Mouse (Mus musculus) cortical plate, adult 2 months (tissue): ENCODE results near the gene Tldc2. TPM values are rescaled to one million over a fixed set of nuclear protein-coding genes. Genes with fewer than 3 reads are reported as not detected.

ENCODE experiments used
- H3K27ac ChIP-seq: fragments of 200-500 bp; 2 replicates; pipeline ENCODE4 v1.5.1; 2012; ENCODE audit warnings: low read length, control low read depth, inconsistent platforms; ENCODE audit not compliant: insufficient read depth
- H3K4me1 ChIP-seq: fragments of 200-500 bp; 2 replicates; pipeline ENCODE4 v1.6.1; 2011; ENCODE audit warnings: low read length; ENCODE audit not compliant: control insufficient read depth, insufficient read depth
- H3K4me3 ChIP-seq: fragments of 200-500 bp; 2 replicates; pipeline ENCODE4 v1.5.1; 2011; ENCODE audit warnings: mild to moderate bottlenecking, low read length, control low read depth; ENCODE audit not compliant: insufficient read depth
- CTCF ChIP-seq: fragments of 200-500 bp; IDR thresholded peaks from 2 replicates; pipeline ENCODE4 v1.5.1; 2011; ENCODE audit warnings: mild to moderate bottlenecking, control low read depth, low read length; ENCODE audit not compliant: insufficient read depth; ENCODE audit errors: extremely low read depth
- POLR2A ChIP-seq: fragments of 200-500 bp; IDR thresholded peaks from 2 replicates; pipeline ENCODE4 v1.6.1; 2011; ENCODE audit warnings: mild to moderate bottlenecking, low read length, control low read depth; ENCODE audit not compliant: insufficient read depth; ENCODE audit errors: extremely low read depth
- polyA plus RNA-seq: library from polyadenylated mRNA; depleted of rRNA; stranded (reverse); fragments of >200 nt; gene quantifications from 2 replicates; pipeline ENCODE4 v1.2.3, GENCODE M21; 2012

Tldc2 gene
- polyA plus RNA-seq, 1 experiment = not detected

DNA sequence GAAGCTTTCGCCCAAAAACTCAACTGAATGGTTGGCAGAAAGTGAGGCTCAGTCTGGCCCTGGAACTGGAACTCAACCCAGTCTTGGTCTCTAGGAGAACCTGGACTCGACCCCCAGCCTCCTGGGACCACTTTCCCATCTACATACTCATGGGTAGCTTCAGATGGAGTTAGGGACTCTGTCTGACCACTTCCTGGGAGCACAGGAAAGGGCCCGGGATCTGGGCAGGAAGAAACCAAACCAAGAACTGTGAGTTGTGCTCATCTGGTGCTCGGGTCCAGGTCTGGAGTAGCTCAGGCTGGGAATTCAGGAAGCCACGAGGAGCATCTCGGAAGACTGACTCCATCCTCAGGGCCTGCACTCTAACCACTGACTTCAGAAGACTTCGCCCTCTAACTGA, 10.3 kb upstream of the Tldc2 start:
- Histone ChIP-seq H3K4me1 (peaks cover 8% of the 10 kb centered on the region), H3K4me3 (no peak overlapping the region; the same call in 1 of the 2 replicates), H3K27ac (no peak overlapping the region)
- TF ChIP-seq POLR2A (no peak), CTCF (no peak)

DNA sequence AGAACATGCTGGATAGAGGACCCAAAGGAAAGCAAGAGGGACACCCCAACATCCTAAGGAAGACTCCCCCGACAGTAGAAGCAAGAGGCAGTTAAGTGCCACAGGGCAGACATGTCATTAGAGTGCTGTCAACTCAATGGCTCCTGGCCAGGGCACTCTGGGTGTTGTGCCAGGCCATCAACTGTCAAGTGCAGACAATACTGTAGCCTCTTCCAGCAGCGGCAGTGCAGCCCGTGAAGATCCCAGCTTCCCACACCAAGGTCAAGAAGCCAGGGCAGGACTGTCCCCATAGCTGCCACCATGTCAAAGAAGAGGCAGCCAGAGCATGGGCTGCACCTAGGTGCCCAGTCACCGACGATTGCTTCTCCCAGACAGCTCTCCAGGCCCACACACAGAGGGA, 9.7 kb upstream of the Tldc2 start:
- Histone ChIP-seq H3K27ac (peak overlapping the region; percentile 67; the same call in 1 of the 2 replicates), H3K4me3 (peak overlapping the region; percentile 37), H3K4me1 (peaks cover 8% of the 10 kb centered on the region)
- TF ChIP-seq POLR2A = no peak
- TF ChIP-seq CTCF = no peak

DNA sequence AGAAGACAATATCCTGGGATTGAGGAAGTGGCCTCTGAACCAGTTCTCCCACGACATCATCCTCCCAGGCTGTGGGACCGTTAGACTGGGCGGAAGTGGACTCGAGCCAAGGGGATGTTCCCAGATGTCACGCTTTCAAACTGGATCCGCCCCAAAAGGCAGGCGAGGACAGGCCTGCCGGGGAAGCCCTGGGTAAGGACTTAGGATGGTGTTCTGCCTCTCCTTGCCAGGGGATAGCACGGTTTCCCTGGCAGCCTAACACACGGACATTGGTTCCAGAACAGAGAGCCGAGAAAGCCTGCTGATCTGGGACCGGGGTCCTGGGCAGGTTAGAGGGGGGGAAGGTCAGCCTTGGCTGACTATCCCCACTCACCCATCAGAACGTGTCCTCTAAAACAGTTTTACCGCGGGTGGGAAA, 9.2 kb upstream of the Tldc2 start:
- H3K4me1 ChIP-seq = peaks cover 8% of the 10 kb centered on the region
- TF ChIP-seq POLR2A (no peak), CTCF (no peak)

DNA sequence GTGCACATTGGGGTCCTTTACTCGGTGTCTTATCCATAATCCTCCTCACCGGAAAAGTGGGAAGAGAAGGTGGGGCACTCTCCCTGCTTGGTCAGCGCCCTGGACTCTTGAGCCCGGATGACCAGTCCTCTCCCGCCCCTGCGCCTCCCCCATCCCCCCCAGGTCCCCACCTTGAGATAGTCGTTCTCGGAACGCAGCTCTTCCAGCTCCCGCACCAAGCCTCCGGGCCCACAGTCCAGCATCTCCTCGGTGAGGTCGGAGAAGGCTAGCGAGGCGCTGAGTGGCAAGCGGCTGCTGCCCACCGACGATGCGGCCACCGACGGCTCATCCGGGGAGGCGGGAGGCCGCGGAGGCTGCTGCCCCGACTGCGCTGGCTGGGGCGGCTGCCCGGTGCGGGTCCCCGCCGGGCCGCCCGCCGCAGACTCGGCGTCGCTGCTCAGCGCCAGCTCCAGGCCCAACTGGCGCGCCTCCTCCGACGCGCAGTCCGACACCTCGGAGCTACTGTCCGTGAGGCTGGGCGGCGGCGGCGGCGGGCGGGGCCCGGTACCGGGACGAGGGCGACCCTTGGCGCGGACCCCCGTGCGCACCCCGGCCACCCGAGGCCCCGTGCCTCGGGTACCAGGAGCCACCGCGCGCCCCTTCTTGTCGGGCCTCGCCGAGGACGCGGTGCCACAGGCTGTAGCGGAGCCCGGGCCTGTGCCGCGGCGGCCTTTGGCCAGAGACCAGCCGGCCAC, 8.6 kb upstream of the Tldc2 start:
- H3K4me1 ChIP-seq = peaks cover 8% of the 10 kb centered on the region
- TF ChIP-seq CTCF = no peak

More for the DNA sequence above, 9.2 kb upstream of the Tldc2 start:
- Histone ChIP-seq H3K4me3 (peak overlapping the region; percentile 37), H3K27ac (peak overlapping the region; percentile 67)

DNA sequence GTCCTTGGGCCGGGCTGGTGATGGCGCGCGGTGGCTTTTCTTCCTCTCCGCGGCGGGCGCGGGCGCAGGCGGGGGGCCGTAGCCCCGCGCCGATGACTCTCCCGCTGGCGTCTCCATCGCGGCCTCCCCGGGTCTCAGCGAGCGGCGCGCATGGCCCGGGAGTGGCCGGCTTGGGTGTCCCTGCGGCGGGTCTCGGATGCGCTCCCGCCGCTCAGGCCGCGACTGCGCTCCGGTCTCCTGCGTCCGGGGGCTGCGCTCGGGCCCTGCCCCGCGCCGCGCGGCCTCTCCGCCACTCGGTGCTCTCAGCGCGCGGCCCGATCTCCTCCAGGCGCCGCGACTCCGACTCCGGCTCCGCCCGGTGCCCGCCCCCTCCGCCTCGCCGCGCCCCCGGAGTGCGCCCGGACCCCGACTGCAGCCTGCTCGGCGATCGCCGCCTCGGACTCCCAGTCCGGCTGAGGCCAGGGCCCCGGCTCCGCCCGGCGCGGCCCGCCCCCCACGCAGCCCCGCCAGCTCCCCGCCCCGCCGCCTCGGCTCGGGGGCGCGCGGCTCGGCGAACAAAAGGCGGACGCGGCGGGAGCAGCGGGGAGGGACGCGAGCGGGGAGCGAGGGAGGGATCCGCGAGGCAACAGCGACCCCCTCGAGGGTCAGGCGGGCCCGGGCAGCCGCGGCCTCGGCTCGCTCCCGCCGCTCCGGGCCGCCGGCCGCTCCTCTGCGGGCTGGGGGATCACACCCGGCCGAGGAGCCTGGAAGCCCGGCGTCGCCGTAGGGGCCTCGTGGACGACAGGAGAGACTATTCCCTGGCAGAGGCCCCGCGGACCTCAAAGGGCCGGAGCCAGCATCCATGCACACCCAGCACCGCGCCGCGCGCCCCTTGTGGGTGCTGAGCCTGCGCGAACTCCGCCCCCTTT, 7.8 kb upstream of the Tldc2 start, which contains the start of gene Soga1:
TSS of gene Soga1 (minus strand) at position 462 of the 908 bp plus-strand sequence.
- Histone ChIP-seq H3K4me1 (peaks cover 6% of the 10 kb centered on the region), H3K27ac (peak within 1 kb of the TSS; percentile 84), H3K4me3 (peak within 1 kb of the TSS; percentile 37)
- 0 out of 2 replicates have a peak, but pooled peaks have one; percentile 1 for TF ChIP-seq CTCF
- no peak for TF ChIP-seq POLR2A

More for the DNA sequence above, 8.6 kb upstream of the Tldc2 start:
- Histone ChIP-seq H3K27ac (peak overlapping the region; percentile 84), H3K4me3 (peak overlapping the region; percentile 37)

DNA sequence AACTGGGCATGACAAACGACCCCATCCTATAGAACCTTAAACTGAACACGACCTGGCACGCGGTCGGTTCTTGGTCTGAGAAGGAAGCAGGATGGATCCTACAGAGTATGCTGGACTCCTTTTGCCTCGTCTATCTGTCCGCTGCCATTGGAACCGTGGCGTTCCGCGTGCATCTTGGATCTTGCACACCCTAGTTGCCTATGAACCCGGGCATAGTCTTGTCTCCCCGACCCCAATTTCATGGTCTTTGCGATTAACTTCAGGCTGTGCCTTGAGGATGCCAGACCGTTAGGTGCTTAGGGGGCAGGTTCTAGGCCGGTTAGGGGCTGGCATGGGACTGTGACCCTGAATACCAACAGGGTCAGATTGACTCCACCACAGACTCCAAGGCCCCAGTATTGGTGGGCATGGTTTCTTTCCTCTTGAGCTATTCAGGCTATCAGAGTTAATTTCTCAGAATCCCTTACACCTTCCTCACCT, 7.1 kb upstream of the Tldc2 start:
- H3K27ac ChIP-seq = no peak overlapping the region
- no peak for TF ChIP-seq CTCF
- TF ChIP-seq POLR2A = no peak
- peak overlapping the region; percentile 37; the same call in 1 of the 2 replicates for H3K4me3 ChIP-seq
- H3K4me1 ChIP-seq = peaks cover 4% of the 10 kb centered on the region

DNA sequence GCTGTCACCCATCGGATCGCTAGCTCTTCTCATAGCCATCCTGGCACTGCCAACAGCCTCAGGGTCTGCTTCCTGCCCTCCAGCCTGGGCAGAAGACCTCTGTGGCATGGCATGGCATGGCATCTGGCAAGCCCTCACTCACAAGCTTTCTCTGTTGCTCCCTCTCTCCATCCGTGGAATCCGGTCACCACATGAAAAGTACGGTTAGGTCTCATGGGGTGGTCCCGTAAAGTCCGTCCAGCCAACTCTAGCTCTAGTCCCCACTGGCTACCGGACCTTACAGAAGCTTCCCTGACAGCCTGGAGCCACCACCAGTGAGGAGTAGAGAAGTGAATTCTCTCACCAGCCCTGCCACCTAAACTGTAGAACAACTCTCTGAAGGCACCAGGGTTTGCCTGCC, 5.5 kb upstream of the Tldc2 start:
- Histone ChIP-seq H3K4me3 (no peak overlapping the region), H3K27ac (no peak overlapping the region), H3K4me1 (no peaks in the 10 kb centered on the region; the same call in 1 of the 2 replicates)
- TF ChIP-seq CTCF (no peak), POLR2A (no peak)

DNA sequence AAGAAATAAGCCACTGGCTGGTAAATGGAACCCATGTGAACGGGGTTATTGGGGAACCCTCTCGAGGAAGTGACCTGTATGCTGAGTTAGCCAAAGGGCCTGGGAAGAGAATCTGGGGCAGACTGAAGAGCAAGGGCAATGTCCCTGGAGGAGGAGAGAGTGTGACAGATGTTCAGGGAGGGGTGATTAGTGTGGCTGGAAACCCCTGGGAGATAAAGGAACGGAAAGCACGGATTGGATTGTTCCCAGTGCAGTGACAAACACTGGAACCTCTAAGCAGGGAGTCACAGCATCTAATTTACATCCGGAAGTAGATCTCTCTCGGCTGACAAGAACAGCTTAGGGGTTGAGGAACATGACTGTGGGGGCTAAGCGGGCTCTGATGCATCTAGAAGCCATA, 4.9 kb upstream of the Tldc2 start:
- no peaks in the 10 kb centered on the region; the same call in 1 of the 2 replicates for H3K4me1 ChIP-seq
- no peak overlapping the region for H3K4me3 ChIP-seq
- no peak overlapping the region for H3K27ac ChIP-seq
- TF ChIP-seq CTCF (no peak), POLR2A (no peak)

DNA sequence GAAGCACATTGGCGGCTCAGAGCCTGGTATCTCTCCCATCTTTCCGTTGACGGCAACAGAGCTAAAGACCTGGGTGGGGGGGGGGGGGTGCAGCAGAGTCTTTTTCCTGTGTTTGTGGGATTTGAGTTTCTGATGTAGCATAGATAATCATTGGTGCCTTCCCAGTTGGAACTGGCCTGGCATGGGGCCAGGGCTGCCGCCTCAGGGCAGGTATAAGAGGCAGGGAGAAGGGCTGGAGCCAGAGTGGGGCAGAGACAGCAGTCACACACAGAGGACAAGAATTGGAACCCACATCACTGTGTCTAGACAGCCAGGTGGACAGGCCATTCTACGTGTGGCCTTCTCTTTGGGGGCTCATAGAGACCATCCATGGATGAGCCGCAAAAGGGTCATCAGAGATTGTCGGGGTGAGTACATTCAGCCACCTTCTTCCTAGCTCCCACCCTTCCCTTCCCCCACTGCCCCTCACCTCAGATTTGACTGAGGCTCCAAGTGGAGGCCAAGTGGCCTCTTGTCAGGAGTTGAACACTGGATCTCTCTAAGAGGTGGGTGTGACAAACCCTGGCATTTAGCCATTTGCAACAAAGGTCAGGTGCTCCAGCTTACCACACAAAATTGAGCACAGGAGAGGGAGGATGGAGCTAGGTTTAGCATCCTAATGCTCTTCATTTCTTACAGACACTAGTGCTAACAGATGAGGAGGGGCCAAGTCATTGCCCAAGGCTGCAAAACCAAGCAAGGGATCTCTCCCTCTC, 1.8 kb upstream of the Tldc2 start:
- H3K4me3 ChIP-seq = no peak overlapping the region
- H3K4me1 ChIP-seq = no peaks in the 10 kb centered on the region
- TF ChIP-seq POLR2A (no peak), CTCF (no peak)
- H3K27ac ChIP-seq = no peak overlapping the region
